Mouse (Mus musculus): ENCODE data around the gene Hmcn2. TPM values are rescaled to one million over a fixed set of nuclear protein-coding genes. Genes with fewer than 3 reads are reported as not detected.

Hmcn2 gene
- 3.4 and 4.1 TPM in 2 replicates for polyA plus RNA-seq (2015; fragmentation: Nextera tagmentation; extraction: Ambion mirVana)

DNA sequence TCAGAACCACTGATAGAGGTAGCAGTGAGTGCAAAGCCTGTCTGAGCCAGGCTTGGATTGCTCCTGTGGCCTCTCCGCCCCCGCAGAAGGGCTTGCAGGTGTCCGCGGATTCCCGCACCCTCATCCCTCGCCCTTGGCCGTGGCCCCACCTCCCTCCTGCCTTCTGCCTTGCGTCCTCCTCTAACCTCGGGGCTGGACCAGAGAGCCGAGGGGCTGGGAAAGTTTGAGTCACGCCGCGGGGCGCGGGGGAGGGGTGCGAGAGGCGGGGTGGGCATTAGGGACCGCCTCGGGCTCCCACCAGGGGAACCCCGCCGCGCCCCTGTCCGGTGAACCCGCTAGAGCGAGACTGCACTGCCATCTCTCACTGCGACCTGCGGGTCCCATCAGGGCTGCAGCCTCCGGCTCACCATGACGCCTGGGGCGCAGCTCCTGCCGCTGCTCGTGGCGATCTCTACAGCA, at the start of gene Hmcn2:
Gene Hmcn2 (plus strand): TSS at position 409 of the 459 bp plus-strand sequence.
- peaks cover 62% of the 10 kb centered on the region for H3K27me3 ChIP-seq (replicated peaks)
- no peak for ATAC-seq (ENCODE audit: insufficient read depth, low FRiP score, low read depth)
- H3K9me3 ChIP-seq: no peaks in the 10 kb centered on the region
- H3K4me3 ChIP-seq (replicated peaks): peak within 1 kb of the TSS; percentile 35
- no peak within 1 kb of the TSS for H3K9ac ChIP-seq
- H3K36me3 ChIP-seq: no peaks in the 10 kb centered on the region
- H3K4me2 ChIP-seq: peak within 1 kb of the TSS; percentile 47
- 2% methylated on average over 33 of the region's 33 CpGs for WGBS
- H3K4me1 ChIP-seq: peaks cover 9% of the 10 kb centered on the region; the same call in 1 of the 2 replicates
- no peak within 1 kb of the TSS for H3K27ac ChIP-seq

DNA sequence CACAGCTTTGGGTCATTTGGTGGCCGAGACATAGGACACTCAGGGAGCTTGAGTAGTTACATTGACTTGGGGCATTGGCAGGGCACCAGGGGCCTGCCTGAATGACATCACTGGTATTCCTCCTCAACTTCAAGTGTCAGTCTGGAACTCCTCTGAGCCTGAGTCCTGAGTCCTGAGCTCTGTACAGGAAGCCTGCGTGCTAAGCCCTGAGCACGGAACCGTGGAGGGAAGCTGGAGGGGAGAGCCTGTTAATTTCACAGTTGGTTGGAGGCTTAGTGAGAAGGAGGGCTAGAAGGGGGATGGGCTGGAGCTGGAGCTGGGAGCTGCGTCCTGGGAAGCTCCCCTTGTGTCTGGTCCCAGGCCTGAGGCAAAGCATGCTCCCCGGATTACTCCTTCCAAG, 46.8 kb upstream of the Hmcn2 start:
- Histone ChIP-seq H3K27me3 (replicated peaks) (no peaks in the 10 kb centered on the region), H3K36me3 (no peaks in the 10 kb centered on the region), H3K9ac (no peak overlapping the region), H3K4me2 (no peak overlapping the region), H3K27ac (no peak overlapping the region), H3K4me1 (peaks cover 36% of the 10 kb centered on the region), H3K4me3 (replicated peaks) (no peak overlapping the region), H3K9me3 (no peaks in the 10 kb centered on the region)
- no peak for ATAC-seq (ENCODE audit: insufficient read depth, low FRiP score, low read depth)
- WGBS: 54% methylated on average over 6 of the region's 6 CpGs

DNA sequence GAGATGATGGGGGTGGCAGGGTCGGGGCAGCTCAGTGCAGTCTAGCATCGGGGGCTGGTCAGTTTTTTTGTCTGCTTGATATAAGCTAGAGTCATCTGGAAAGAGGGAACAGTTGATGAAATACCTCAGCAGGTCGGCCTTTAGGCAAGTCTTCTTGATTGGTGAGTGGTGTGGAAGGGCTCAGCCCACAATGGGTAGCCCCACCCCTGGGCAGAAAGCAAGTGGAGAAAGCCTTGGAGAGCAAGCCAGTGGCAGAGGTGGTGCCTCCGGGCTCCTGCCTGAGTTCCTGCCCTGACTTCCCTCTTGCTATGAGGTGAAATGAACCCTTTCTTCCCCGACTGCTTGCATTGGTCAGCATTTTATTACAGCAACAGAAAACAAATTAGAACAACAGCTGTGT, 45.6 kb upstream of the Hmcn2 start:
- Histone ChIP-seq H3K4me2 (no peak overlapping the region), H3K4me3 (replicated peaks) (no peak overlapping the region), H3K9ac (no peak overlapping the region), H3K27ac (no peak overlapping the region), H3K36me3 (no peaks in the 10 kb centered on the region), H3K9me3 (no peaks in the 10 kb centered on the region), H3K27me3 (replicated peaks) (no peaks in the 10 kb centered on the region), H3K4me1 (peaks cover 24% of the 10 kb centered on the region)
- WGBS: 55% methylated on average over 5 of the region's 5 CpGs
- no peak for ATAC-seq (ENCODE audit: insufficient read depth, low FRiP score, low read depth)

DNA sequence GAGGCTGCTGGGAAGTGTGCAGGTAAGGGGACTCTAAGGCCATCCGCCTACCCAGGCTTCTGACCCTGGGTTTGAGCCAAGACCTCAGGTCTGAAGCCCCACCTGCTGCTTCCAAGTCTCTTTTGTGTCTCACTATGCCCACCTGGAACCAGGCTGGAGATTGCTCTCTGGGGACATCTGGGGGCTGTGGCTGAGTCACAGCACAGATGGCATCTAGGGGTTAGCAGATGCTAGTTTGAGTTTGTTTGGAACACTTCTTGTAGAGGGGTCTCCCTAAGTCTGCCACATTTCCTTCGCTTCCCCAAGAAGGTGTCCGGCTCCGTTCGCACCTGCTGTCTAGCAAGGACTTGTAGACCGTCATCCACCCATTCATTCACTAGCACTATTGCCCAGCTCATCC, 45.0 kb upstream of the Hmcn2 start:
- H3K27me3 ChIP-seq (replicated peaks): no peaks in the 10 kb centered on the region
- no peak overlapping the region for H3K9ac ChIP-seq
- WGBS: 91% methylated on average over 6 of the region's 6 CpGs
- no peak overlapping the region for H3K4me2 ChIP-seq
- no peak overlapping the region for H3K4me3 ChIP-seq (replicated peaks)
- H3K27ac ChIP-seq: no peak overlapping the region
- H3K4me1 ChIP-seq: peaks cover 18% of the 10 kb centered on the region
- no peaks in the 10 kb centered on the region for H3K9me3 ChIP-seq
- ATAC-seq (ENCODE audit: insufficient read depth, low FRiP score, low read depth): no peak
- H3K36me3 ChIP-seq: no peaks in the 10 kb centered on the region

DNA sequence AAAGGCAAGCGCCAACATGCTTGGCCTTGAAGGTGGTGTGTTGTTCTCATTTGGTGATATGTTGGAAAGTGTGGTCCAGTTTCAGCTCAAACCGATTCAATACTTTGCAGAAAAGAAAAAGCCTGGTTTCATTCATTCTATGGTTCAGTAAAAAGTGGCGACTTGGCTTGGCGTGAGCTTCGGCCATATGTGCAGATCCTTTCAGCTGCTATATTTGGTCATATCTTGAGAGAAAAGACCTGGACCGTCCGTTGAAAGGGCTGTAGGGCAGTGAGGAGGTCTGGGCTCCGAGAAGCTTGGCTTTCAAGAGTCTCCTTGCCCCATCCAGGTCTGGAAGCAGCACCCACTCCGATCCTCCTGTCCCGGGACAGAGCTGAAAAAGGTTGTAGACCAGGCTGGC, 44.4 kb upstream of the Hmcn2 start:
- 93% methylated on average over 10 of the region's 10 CpGs for WGBS
- H3K4me1 ChIP-seq: peaks cover 12% of the 10 kb centered on the region

DNA sequence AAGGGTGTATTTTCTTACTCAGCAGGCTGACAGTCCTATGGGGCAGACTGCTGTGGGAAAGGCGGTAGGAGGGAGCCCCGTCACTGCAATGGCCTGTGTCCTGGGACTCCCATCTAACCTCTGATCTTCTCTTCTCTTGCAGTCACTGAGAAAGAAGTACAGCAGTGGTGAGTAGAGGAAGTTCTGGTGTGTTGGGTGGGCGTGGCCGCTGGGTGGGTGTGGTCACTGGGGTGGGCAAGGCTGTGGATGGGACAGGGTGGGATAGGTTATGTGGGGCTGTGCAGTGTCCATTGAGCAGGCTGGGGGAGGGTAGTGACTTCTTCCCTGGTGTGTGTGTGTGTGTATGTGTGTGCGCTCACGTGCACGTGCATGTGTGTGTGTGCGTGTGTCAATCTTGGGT, 43.7 kb upstream of the Hmcn2 start:
- no peak overlapping the region for H3K4me2 ChIP-seq
- H3K9ac ChIP-seq: no peak overlapping the region
- no peak overlapping the region for H3K27ac ChIP-seq
- H3K27me3 ChIP-seq (replicated peaks): no peaks in the 10 kb centered on the region
- no peaks in the 10 kb centered on the region for H3K9me3 ChIP-seq
- WGBS: 89% methylated on average over 8 of the region's 8 CpGs
- no peak for ATAC-seq (ENCODE audit: insufficient read depth, low FRiP score, low read depth)
- H3K4me1 ChIP-seq: 0 out of 2 replicates have a peak, but pooled peaks cover 6% of the 10 kb centered on the region
- H3K4me3 ChIP-seq (replicated peaks): no peak overlapping the region
- H3K36me3 ChIP-seq: no peaks in the 10 kb centered on the region

More for the DNA sequence above, 44.4 kb upstream of the Hmcn2 start:
- Histone ChIP-seq H3K27me3 (replicated peaks) (no peaks in the 10 kb centered on the region), H3K9ac (no peak overlapping the region), H3K9me3 (no peaks in the 10 kb centered on the region), H3K4me2 (no peak overlapping the region), H3K27ac (no peak overlapping the region), H3K4me3 (replicated peaks) (no peak overlapping the region), H3K36me3 (no peaks in the 10 kb centered on the region)
- no peak for ATAC-seq (ENCODE audit: insufficient read depth, low FRiP score, low read depth)

DNA sequence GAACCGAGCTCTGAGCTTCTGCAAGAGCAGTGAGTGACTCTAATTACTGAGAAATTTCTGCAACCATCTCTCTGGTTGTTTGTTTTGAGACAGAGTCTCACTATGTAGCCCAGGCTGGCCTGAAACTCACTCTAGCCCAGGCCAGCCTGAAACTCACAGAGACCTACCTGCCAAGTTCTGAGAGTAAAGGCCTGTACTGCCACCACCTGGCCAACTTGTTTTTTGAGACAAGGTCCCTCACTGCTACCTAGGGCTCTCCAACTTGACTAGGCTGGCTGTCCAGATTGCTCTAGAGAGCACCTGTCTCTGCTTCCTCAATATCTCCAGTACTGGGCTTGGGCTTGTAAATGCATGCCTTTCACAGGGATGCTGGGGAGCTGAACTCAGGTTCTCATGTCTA, 43.1 kb upstream of the Hmcn2 start:
- H3K4me3 ChIP-seq (replicated peaks): no peak overlapping the region
- no peak overlapping the region for H3K4me2 ChIP-seq
- H3K27ac ChIP-seq: no peak overlapping the region
- no peak overlapping the region for H3K9ac ChIP-seq
- H3K4me1 ChIP-seq: 0 out of 2 replicates have a peak, but pooled peaks cover 6% of the 10 kb centered on the region
- no peak for ATAC-seq (ENCODE audit: insufficient read depth, low FRiP score, low read depth)
- no peaks in the 10 kb centered on the region for H3K27me3 ChIP-seq (replicated peaks)
- no peaks in the 10 kb centered on the region for H3K9me3 ChIP-seq
- H3K36me3 ChIP-seq: no peaks in the 10 kb centered on the region
- 96% methylated on average over 1 of the region's 1 CpGs for WGBS

DNA sequence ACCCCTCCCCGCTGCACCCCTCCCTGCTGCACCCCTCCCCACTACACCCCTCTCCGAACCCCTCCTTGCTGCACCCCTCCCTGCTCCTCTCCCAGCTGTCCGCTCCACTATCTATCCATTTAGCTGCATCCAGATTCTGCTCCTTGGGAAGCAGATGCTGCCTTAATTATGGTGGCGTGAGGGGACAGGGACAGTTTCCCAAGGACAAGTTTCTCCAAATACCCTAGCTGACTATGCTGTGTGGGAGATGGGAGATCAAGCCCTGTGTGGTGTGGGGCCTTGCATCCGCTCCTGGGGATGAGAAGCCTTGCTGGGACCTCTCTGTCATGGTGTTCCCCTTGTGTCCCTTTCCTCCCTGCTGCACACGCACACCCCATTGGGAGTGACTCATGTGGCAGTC, 39.2 kb upstream of the Hmcn2 start:
- Histone ChIP-seq H3K27me3 (replicated peaks) (no peaks in the 10 kb centered on the region), H3K9ac (no peak overlapping the region), H3K4me1 (no peaks in the 10 kb centered on the region), H3K9me3 (no peaks in the 10 kb centered on the region), H3K36me3 (no peaks in the 10 kb centered on the region), H3K4me2 (no peak overlapping the region), H3K4me3 (replicated peaks) (no peak overlapping the region), H3K27ac (no peak overlapping the region)
- ATAC-seq (ENCODE audit: insufficient read depth, low FRiP score, low read depth): no peak
- WGBS: 86% methylated on average over 6 of the region's 6 CpGs

DNA sequence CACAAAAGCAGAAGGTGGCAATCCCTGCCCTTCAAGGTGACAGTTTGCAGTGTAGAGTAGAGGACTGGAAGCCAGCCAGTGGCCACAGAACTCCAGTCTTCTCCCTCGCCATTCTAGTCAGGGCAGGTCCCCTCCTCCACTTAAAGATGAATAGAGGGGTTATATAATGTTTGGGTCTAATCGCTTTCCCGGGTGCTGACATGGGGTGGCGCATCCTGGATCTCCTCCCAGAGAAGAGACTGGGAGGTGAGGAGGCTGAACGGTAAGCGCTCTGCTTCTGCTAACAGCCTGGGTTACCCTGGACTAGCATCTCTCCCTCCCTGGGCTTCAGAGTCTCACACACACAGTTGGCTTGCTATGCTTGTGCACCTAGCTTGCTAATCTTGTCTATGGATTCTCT, 36.4 kb upstream of the Hmcn2 start:
- H3K4me2 ChIP-seq: no peak overlapping the region
- 63% methylated on average over 6 of the region's 6 CpGs for WGBS
- H3K36me3 ChIP-seq: peaks cover 4% of the 10 kb centered on the region; the same call in 1 of the 2 replicates
- H3K27ac ChIP-seq: no peak overlapping the region
- no peaks in the 10 kb centered on the region for H3K27me3 ChIP-seq (replicated peaks)
- no peaks in the 10 kb centered on the region for H3K9me3 ChIP-seq
- H3K4me1 ChIP-seq: no peaks in the 10 kb centered on the region
- H3K4me3 ChIP-seq (replicated peaks): no peak overlapping the region
- no peak overlapping the region for H3K9ac ChIP-seq
- ATAC-seq (ENCODE audit: insufficient read depth, low FRiP score, low read depth): no peak

DNA sequence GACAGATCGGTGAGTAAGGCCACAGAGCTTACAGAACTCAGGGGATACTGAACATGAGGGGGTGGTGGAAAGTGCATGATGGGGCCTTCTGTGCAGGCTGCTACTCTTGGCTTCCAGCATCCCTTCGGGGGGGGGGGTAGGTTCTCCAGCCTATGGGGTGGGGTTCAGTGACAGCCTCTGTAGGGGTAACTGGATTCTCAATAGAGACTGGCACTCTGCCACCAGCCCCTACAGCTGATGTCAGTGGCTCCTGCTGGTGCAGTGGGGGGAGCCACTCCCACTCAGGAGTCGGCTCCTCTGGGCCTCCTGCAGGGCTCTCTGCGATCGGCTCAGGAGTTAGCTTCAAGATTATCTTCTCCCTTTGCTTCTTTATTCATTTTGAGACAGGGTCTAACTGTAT, 35.7 kb upstream of the Hmcn2 start:
- Histone ChIP-seq H3K4me1 (no peaks in the 10 kb centered on the region), H3K27ac (no peak overlapping the region), H3K4me3 (replicated peaks) (no peak overlapping the region), H3K9ac (no peak overlapping the region), H3K9me3 (no peaks in the 10 kb centered on the region), H3K27me3 (replicated peaks) (no peaks in the 10 kb centered on the region), H3K4me2 (no peak overlapping the region), H3K36me3 (peaks cover 4% of the 10 kb centered on the region; the same call in 1 of the 2 replicates)
- 72% methylated on average over 5 of the region's 5 CpGs for WGBS
- ATAC-seq (ENCODE audit: insufficient read depth, low FRiP score, low read depth): no peak

DNA sequence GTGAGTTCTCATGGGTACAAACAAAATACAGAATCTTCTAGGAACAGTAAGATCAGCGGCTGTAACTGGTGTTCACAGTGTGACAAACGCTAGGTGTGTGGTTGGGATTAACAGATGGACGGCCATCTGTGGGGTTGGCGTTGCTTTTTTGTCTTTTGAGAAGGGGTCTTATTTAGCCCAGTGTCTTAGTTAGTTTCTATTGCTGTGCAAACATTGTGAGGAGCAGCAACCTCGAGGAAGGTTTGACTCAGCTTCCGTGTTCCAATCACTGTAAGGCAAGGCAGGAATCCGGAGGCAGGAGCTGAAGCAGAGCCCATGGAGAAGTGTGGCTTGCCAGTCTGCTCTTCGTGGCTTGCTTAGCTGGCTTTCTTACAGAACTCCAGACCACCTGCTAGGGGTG, 33.1 kb upstream of the Hmcn2 start:
- no peaks in the 10 kb centered on the region for H3K27me3 ChIP-seq (replicated peaks)
- H3K9ac ChIP-seq: no peak overlapping the region
- H3K4me3 ChIP-seq (replicated peaks): no peak overlapping the region
- no peak overlapping the region for H3K27ac ChIP-seq
- 87% methylated on average over 8 of the region's 8 CpGs for WGBS
- H3K4me2 ChIP-seq: no peak overlapping the region
- no peaks in the 10 kb centered on the region for H3K4me1 ChIP-seq
- ATAC-seq (ENCODE audit: insufficient read depth, low FRiP score, low read depth): no peak
- peaks cover 10% of the 10 kb centered on the region for H3K36me3 ChIP-seq
- H3K9me3 ChIP-seq: no peaks in the 10 kb centered on the region

DNA sequence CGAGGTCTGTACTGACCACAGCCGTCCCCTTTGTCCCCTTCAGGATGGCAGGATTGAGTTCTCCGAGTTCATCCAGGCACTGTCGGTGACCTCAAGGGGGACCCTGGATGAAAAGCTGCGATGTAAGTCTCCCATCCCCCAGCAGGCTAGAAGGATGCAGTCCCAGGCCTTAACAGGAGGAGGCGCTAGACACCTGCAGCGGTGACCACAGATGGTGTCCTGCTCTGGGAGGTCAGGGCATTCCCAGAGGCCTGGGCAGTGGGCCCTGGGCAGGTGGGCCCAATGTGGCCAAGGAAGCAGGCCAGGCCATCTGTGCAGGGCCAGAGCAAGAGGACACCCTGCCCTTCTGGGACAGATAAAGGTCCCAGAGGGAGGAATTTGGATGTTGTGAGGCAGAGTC, 31.9 kb upstream of the Hmcn2 start:
- H3K4me2 ChIP-seq: no peak overlapping the region
- H3K9me3 ChIP-seq: no peaks in the 10 kb centered on the region
- no peaks in the 10 kb centered on the region for H3K4me1 ChIP-seq
- ATAC-seq (ENCODE audit: insufficient read depth, low FRiP score, low read depth): no peak
- H3K27me3 ChIP-seq (replicated peaks): no peaks in the 10 kb centered on the region
- no peak overlapping the region for H3K27ac ChIP-seq
- no peak overlapping the region for H3K9ac ChIP-seq
- H3K4me3 ChIP-seq (replicated peaks): no peak overlapping the region
- 60% methylated on average over 7 of the region's 7 CpGs for WGBS
- H3K36me3 ChIP-seq: peaks cover 11% of the 10 kb centered on the region

DNA sequence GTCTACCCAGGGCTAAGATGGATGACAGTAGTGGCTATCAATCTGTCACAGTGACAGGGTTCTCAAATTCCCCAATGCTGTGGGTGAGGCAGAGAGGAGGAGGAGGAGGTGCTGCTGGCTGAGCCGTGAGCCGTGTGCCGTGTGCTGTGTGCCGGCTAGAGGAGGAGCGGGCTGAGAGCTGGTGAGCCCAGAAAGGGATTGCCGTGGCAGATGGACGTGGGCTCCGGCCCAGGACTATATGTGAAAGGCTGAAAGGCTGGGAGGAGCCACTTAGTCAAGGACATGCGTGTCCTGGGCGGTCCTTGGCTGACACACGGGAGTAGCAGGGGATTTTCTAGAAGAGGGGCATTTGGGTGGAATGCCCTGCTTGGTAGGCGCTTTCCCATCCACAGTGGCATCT, 31.3 kb upstream of the Hmcn2 start:
- 93% methylated on average over 12 of the region's 12 CpGs for WGBS
- Histone ChIP-seq H3K4me2 (no peak overlapping the region), H3K4me1 (no peaks in the 10 kb centered on the region), H3K9ac (no peak overlapping the region), H3K4me3 (replicated peaks) (no peak overlapping the region), H3K27me3 (replicated peaks) (no peaks in the 10 kb centered on the region), H3K36me3 (peaks cover 13% of the 10 kb centered on the region), H3K27ac (no peak overlapping the region), H3K9me3 (no peaks in the 10 kb centered on the region)
- ATAC-seq (ENCODE audit: insufficient read depth, low FRiP score, low read depth): no peak
